Mouse (Mus musculus) erythroblast, embryonic 14.5 days (primary cell): Measurements from ENCODE around the gene Pdss1. TPM values are rescaled to one million over a fixed set of nuclear protein-coding genes. Genes with fewer than 3 reads are reported as not detected.
"Not testable (repeated sequence)": the region's sequence is repeated elsewhere in the genome, so short reads cannot be mapped to it uniquely, and the experiment has no call there.

Experiments
- H3K27me3 ChIP-seq: 2 replicates; pipeline ENCODE4 v1.6.1; 2012; ENCODE audit warnings: inconsistent platforms; ENCODE audit not compliant: control insufficient read depth
- H3K36me3 ChIP-seq: 2 replicates; pipeline ENCODE4 v1.6.1; 2012; ENCODE audit warnings: mild to moderate bottlenecking, inconsistent platforms; ENCODE audit not compliant: control insufficient read depth
- H3K4me1 ChIP-seq: 2 replicates; pipeline ENCODE4 v1.6.1; 2012; ENCODE audit warnings: inconsistent platforms; ENCODE audit not compliant: control insufficient read depth
- H3K4me3 ChIP-seq: replicated peaks from 2 replicates; pipeline ENCODE3; 2012; ENCODE audit warnings: moderate library complexity, mild to moderate bottlenecking, inconsistent platforms
- H3K9me3 ChIP-seq: 2 replicates; pipeline ENCODE4 v1.6.1; 2012; ENCODE audit warnings: low read length, inconsistent platforms, mixed read lengths; ENCODE audit not compliant: control insufficient read depth
- GATA1 ChIP-seq: IDR thresholded peaks from 2 replicates; pipeline ENCODE4 v1.6.1; 2012; ENCODE audit warnings: low read length, inconsistent platforms, mixed read lengths
- TAL1 ChIP-seq: IDR thresholded peaks from 3 replicates; pipeline ENCODE4 v1.6.1; 2012; ENCODE audit warnings: low read length, inconsistent platforms, mixed read lengths
- polyA plus RNA-seq: library from polyadenylated mRNA; stranded (reverse); fragments of >175 nt; gene quantifications from 2 replicates; pipeline ENCODE4 v1.2.3, GENCODE M21; 2012

The Pdss1 gene
- polyA plus RNA-seq, 1 experiment: 0.31 TPM

- Histone ChIP-seq H3K27me3 (no peaks in the 10 kb centered on the region), H3K9me3 (no peaks in the 10 kb centered on the region)
- TF ChIP-seq TAL1 (no peak), GATA1 (no peak)
Observed at GRCm38 (mm10) chr2:22876614-22877013, 18.7 kb upstream of the Pdss1 start.

GRCm38 (mm10) chr2:22878781-22879180 is 16.5 kb upstream of the Pdss1 start:
- Histone ChIP-seq H3K27me3 (no peaks in the 10 kb centered on the region), H3K36me3 (peaks cover 7% of the 10 kb centered on the region)
- TF ChIP-seq GATA1 (no peak), TAL1 (no peak)

More at GRCm38 (mm10) chr2:22876614-22877013, 18.7 kb upstream of the Pdss1 start:
- Histone ChIP-seq H3K4me1 (no peaks in the 10 kb centered on the region), H3K36me3 (peaks cover 10% of the 10 kb centered on the region), H3K4me3 (no peak overlapping the region)

GRCm38 (mm10) chr2:22880726-22881125 is 14.6 kb upstream of the Pdss1 start:
- not testable (repeated sequence) for H3K36me3 ChIP-seq, H3K9me3 ChIP-seq, H3K4me1 ChIP-seq, H3K27me3 ChIP-seq, H3K4me3 ChIP-seq

More at GRCm38 (mm10) chr2:22878781-22879180, 16.5 kb upstream of the Pdss1 start:
- no peaks in the 10 kb centered on the region for H3K9me3 ChIP-seq
- H3K4me3 ChIP-seq: no peak overlapping the region
- H3K4me1 ChIP-seq: no peaks in the 10 kb centered on the region

- Histone ChIP-seq H3K36me3 (peaks cover 7% of the 10 kb centered on the region), H3K9me3 (no peaks in the 10 kb centered on the region), H3K27me3 (no peaks in the 10 kb centered on the region), H3K4me1 (peaks cover 25% of the 10 kb centered on the region), H3K4me3 (peak overlapping the region; percentile 99)
- peak; percentile 12; the same call in 1 of the 2 replicates for TF ChIP-seq GATA1
- TF ChIP-seq TAL1: no peak
Observed at GRCm38 (mm10) chr2:22894932-22895281, 415 bp upstream of the Pdss1 start.

GRCm38 (mm10) chr2:22903947-22904346 is 8.6 kb downstream of the Pdss1 start:
- Histone ChIP-seq H3K27me3 (no peaks in the 10 kb centered on the region), H3K9me3 (no peaks in the 10 kb centered on the region), H3K4me3 (no peak overlapping the region), H3K4me1 (peaks cover 9% of the 10 kb centered on the region), H3K36me3 (peaks cover 71% of the 10 kb centered on the region)
- no peak for TF ChIP-seq TAL1
- TF ChIP-seq GATA1: no peak

GRCm38 (mm10) chr2:22914421-22914820 is 19.1 kb downstream of the Pdss1 start:
- Histone ChIP-seq H3K27me3 (no peaks in the 10 kb centered on the region), H3K9me3 (no peaks in the 10 kb centered on the region), H3K36me3 (peaks cover 77% of the 10 kb centered on the region), H3K4me1 (no peaks in the 10 kb centered on the region), H3K4me3 (no peak overlapping the region)
- TF ChIP-seq TAL1 (no peak), GATA1 (no peak)

GRCm38 (mm10) chr2:22918651-22919050 is 23.3 kb downstream of the Pdss1 start:
- Histone ChIP-seq H3K9me3 (no peaks in the 10 kb centered on the region), H3K36me3 (peaks cover 57% of the 10 kb centered on the region), H3K27me3 (no peaks in the 10 kb centered on the region), H3K4me1 (no peaks in the 10 kb centered on the region), H3K4me3 (no peak overlapping the region)
- TF ChIP-seq GATA1: no peak
- TF ChIP-seq TAL1: no peak

GRCm38 (mm10) chr2:22925911-22926310 is 30.6 kb downstream of the Pdss1 start:
- not testable (repeated sequence) for H3K9me3 ChIP-seq, H3K4me3 ChIP-seq, H3K27me3 ChIP-seq, H3K4me1 ChIP-seq
- peaks cover 40% of the 10 kb centered on the region for H3K36me3 ChIP-seq

- no peaks in the 10 kb centered on the region for H3K9me3 ChIP-seq
- H3K4me1 ChIP-seq: no peaks in the 10 kb centered on the region
- no peaks in the 10 kb centered on the region for H3K27me3 ChIP-seq
- H3K4me3 ChIP-seq: no peak overlapping the region
- peaks cover 51% of the 10 kb centered on the region for H3K36me3 ChIP-seq
- TF ChIP-seq TAL1: no peak
- no peak for TF ChIP-seq GATA1
Observed at GRCm38 (mm10) chr2:22928259-22928658, 32.9 kb downstream of the Pdss1 start.

GRCm38 (mm10) chr2:22933556-22933955 is 38.2 kb downstream of the Pdss1 start:
- Histone ChIP-seq H3K36me3 (peaks cover 76% of the 10 kb centered on the region), H3K4me1 (no peaks in the 10 kb centered on the region), H3K4me3 (no peak overlapping the region), H3K9me3 (no peaks in the 10 kb centered on the region), H3K27me3 (no peaks in the 10 kb centered on the region)
- TF ChIP-seq GATA1 (no peak), TAL1 (no peak)
